Comparison of ENCODE assay signal across 29 mouse cellular contexts in genomic region chr6:37158880-37159279, GRCm38 (mm10).
"Had no signal": no experiment of that assay in that cellular context is flagged by ENCODE, and none has a peak within 500 bp of the region (broad histone marks: within the 10 kb centered on the region; RNA-seq: fewer than 3 reads in every experiment).

No protein-coding gene starts in this region.

- H3K36me3 ChIP-seq: limb, embryonic 12.5 days; limb, embryonic 13.5 days; limb, embryonic 15.5 days; liver, embryonic 12.5 days; liver, embryonic 13.5 days; liver, embryonic 15.5 days; lung, embryonic 15.5 days; midbrain, embryonic 12.5 days; midbrain, embryonic 13.5 days; neural tube, embryonic 12.5 days; neural tube, embryonic 13.5 days had no signal

- H3K4me2 ChIP-seq: limb, embryonic 12.5 days; limb, embryonic 13.5 days; limb, embryonic 15.5 days; liver, embryonic 11.5 days; liver, embryonic 12.5 days; liver, embryonic 13.5 days; liver, embryonic 15.5 days; lung, embryonic 14.5 days; lung, embryonic 15.5 days; midbrain, embryonic 12.5 days; midbrain, embryonic 13.5 days; neural tube, embryonic 12.5 days; neural tube, embryonic 13.5 days had no signal

- H3K4me1 ChIP-seq: limb, embryonic 12.5 days; limb, embryonic 13.5 days; limb, embryonic 15.5 days; liver, embryonic 12.5 days; liver, embryonic 13.5 days; liver, embryonic 15.5 days; lung, embryonic 15.5 days; midbrain, embryonic 12.5 days; neural tube, embryonic 12.5 days; neural tube, embryonic 13.5 days had no signal

- H3K9me3 ChIP-seq: limb, embryonic 12.5 days; limb, embryonic 13.5 days; limb, embryonic 15.5 days; liver, embryonic 12.5 days; liver, embryonic 13.5 days; liver, embryonic 15.5 days; lung, embryonic 15.5 days; megakaryocyte, embryonic 14.5 days; midbrain, embryonic 12.5 days; midbrain, embryonic 13.5 days; neural tube, embryonic 12.5 days; neural tube, embryonic 13.5 days had no signal

- H3K9ac ChIP-seq: limb, embryonic 12.5 days; limb, embryonic 13.5 days; limb, embryonic 15.5 days; liver, embryonic 12.5 days; liver, embryonic 13.5 days; liver, embryonic 14.5 days; liver, embryonic 15.5 days; liver, postnatal 0 days; lung, embryonic 14.5 days; lung, embryonic 15.5 days; midbrain, embryonic 12.5 days; midbrain, embryonic 13.5 days; neural tube, embryonic 12.5 days; neural tube, embryonic 13.5 days had no signal

- ATAC-seq: liver, embryonic 12.5 days; liver, postnatal 0 days; lung, postnatal 0 days; midbrain, embryonic 13.5 days had no signal

- H3K4me3 ChIP-seq: left cerebral cortex, adult 2 months; limb, embryonic 12.5 days; limb, embryonic 13.5 days; limb, embryonic 15.5 days; liver, embryonic 12.5 days; liver, embryonic 13.5 days; liver, embryonic 15.5 days; lung, embryonic 15.5 days; megakaryocyte, embryonic 14.5 days; midbrain, embryonic 12.5 days; midbrain, embryonic 13.5 days; myocyte; neural tube, embryonic 12.5 days; neural tube, embryonic 13.5 days had no signal

- DNase-seq: layer of hippocampus, postnatal 36 days; left cerebral cortex, postnatal 4 days; liver; liver, embryonic 13.5 days; liver, postnatal 0 days; lung, adult 18-20 months; lung, adult 2 months; lung, embryonic 14.5 days; lung, postnatal 10 days; lung, postnatal 14 days; lung, postnatal 36 days; lung, postnatal 4 days had no signal

- H3K27ac ChIP-seq: left cerebral cortex, adult 2 months; limb, embryonic 12.5 days; limb, embryonic 13.5 days; limb, embryonic 15.5 days; liver, embryonic 12.5 days; liver, embryonic 13.5 days; liver, embryonic 14.5 days; liver, embryonic 15.5 days; lung, embryonic 15.5 days; macrophage; midbrain, embryonic 12.5 days; midbrain, embryonic 13.5 days; neural tube, embryonic 12.5 days; neural tube, embryonic 13.5 days had no signal

- H3K27me3 ChIP-seq: limb, embryonic 12.5 days; limb, embryonic 13.5 days; limb, embryonic 15.5 days; liver, embryonic 12.5 days; liver, embryonic 13.5 days; liver, embryonic 15.5 days; lung, embryonic 15.5 days; megakaryocyte, embryonic 14.5 days; midbrain, embryonic 12.5 days; midbrain, embryonic 13.5 days; neural tube, embryonic 12.5 days; neural tube, embryonic 13.5 days had no signal
